Mouse (Mus musculus): ENCODE data around the gene Pde10a. TPM values are rescaled to one million over a fixed set of nuclear protein-coding genes. Genes with fewer than 3 reads are reported as not detected.

The Pde10a gene
- total RNA-seq, 2 experiments from 2014 or later: 7.5 to 8.4 TPM

GRCm38 (mm10) chr17:8573542-8574260 is 48.5 kb downstream of the Pde10a start:
- no peak for DNase-seq (ENCODE audit: low spot score in 2 of 2)

DNA sequence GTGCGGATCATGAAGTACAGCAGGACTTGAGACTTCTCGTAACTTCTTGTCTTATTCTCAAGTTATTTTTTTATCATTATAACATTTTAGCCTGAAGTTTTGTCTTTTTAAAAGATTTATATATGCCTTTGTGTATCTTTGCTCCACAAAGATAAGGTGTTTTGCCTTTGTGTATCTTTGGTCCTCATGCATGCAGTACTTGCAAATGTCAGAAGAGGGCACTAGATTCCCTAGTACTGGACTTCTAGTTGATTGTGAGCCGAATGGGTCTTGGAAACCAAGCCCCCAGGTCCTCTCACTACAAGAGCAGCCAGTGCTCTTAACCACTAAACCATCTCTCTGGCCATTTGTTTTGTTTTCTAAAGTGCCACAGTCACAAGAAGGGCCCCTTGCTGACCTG is 55.2 kb downstream of the Pde10a start:
- no peak for DNase-seq (ENCODE audit: low spot score in 2 of 2)

- no peak for DNase-seq (ENCODE audit: low spot score in 2 of 2)
Measured at GRCm38 (mm10) chr17:8581579-8581978, 56.4 kb downstream of the Pde10a start.

GRCm38 (mm10) chr17:8592427-8593277 is 67.5 kb downstream of the Pde10a start:
- peak; percentile 41 to 74 for DNase-seq (ENCODE audit: low spot score in 2 of 2)

DNA sequence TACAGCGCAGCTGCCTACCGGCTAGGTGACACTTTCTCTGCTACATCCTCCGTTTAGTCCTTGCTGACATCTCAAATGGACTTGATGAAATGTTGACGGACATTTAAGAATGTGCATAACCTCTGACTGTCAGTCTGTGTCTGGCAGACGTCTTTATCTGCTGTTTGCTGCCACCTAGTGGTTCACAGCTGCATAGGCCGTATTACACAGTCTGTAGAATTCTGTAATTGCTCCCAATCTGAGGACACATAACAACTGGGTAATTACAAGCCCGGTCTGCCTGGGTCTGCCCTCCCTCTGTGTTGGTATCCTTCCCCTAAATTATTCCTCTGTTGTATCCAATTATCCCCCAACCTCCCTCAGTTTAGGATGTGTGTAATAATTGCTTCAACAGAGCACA is 72.6 kb downstream of the Pde10a start:
- peak in 1 of 2 experiments; percentile 48 for DNase-seq (ENCODE audit: low spot score in 2 of 2)

GRCm38 (mm10) chr17:8602976-8603375 is 77.8 kb downstream of the Pde10a start:
- no peak for DNase-seq (ENCODE audit: low spot score in 2 of 2)

DNA sequence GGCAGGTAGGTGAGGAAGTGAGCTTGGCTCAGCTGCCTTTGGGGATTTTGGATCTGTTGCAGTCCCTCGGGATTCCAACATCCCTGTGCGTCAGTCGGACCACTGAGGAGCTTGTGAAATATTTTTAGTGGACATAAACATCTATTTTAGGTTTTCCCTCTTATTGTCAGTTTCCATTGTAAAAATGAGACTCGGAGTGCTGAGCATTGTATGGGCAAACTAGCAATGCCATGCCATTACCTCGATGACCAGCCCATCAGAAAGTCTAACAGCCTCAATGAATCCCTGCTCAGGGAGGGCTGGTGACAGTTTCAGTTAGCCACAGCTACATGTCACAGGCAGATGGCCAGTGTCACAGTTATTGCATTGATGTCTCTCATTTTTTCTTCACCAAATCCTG is 80.7 kb downstream of the Pde10a start:
- DNase-seq (ENCODE audit: low spot score in 2 of 2): no peak

DNA sequence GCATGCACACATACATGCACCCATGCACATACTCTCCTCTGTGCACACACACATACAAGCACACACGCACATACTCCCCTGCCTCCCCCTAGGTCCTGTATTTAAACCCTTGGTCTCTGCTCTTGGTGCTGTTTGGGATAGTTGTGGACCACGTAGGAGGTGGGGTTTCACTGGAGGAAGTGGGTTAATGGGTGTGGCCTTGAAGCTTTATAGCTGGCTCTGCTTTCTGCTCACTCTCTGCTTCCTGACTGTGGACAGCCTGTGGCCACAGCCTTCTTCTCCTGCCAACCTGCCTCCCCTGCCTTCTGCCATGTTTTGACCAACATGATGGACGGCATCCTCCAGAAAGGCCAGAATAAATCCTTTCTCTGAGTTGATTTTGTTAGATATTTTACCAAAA is 81.5 kb downstream of the Pde10a start:
- DNase-seq (ENCODE audit: low spot score in 2 of 2): no peak

GRCm38 (mm10) chr17:8611916-8612315 is 86.7 kb downstream of the Pde10a start:
- DNase-seq (ENCODE audit: low spot score in 2 of 2): no peak

GRCm38 (mm10) chr17:8613882-8614551 is 88.8 kb downstream of the Pde10a start:
- peak; percentile 67 to 68 for DNase-seq (ENCODE audit: low spot score in 2 of 2)

GRCm38 (mm10) chr17:8620346-8620745 is 95.2 kb downstream of the Pde10a start:
- no peak for DNase-seq (ENCODE audit: low spot score in 2 of 2)

GRCm38 (mm10) chr17:8621105-8621504 is 95.9 kb downstream of the Pde10a start:
- peak in 1 of 2 experiments; percentile 64 for DNase-seq (ENCODE audit: low spot score in 2 of 2)

DNA sequence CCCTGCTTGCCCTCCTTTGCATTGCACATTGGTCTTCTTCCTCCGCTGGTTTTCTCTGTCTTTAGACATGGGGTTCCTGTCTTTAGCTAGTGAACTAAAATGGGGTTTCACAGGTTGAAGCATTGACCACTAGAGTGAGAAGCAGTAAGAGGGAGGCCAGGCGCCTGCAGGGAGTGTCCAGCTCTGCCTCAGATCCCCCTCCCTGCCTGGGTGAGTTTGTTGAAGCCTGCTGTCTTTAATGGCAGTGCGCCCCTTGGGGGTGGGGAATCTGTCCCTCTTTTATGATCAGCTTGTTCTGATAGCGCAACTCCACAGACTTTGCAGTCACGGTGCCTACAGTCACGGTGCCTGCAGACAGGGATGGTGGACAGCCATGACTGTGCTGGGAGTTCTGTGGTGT is 96.7 kb downstream of the Pde10a start:
- DNase-seq (ENCODE audit: low spot score in 2 of 2): no peak

GRCm38 (mm10) chr17:8626421-8626820 is 101.2 kb downstream of the Pde10a start:
- DNase-seq (ENCODE audit: low spot score in 2 of 2): no peak

DNA sequence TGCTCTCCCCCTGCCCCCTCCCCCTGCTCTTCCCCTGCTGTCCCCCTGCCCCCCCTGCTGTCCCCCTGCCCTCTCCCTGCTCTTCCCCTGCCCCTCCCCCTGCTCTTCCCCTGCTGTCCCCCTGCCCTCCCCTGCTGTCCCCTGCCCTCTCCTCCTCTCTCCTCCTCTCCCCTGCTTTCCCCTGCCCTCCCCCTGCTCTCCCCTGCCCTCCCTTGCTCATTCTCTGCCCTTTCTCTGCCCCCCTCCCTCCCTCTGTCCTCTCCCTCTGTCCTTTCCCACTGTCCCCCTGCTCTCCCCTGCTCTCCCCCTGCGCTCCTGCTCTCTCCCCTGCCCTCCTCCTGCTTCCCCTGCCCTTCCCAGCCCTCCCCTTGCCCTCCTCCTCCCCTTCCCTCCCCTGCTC is 106.5 kb downstream of the Pde10a start:
- DNase-seq (ENCODE audit: low spot score in 2 of 2): no peak

DNA sequence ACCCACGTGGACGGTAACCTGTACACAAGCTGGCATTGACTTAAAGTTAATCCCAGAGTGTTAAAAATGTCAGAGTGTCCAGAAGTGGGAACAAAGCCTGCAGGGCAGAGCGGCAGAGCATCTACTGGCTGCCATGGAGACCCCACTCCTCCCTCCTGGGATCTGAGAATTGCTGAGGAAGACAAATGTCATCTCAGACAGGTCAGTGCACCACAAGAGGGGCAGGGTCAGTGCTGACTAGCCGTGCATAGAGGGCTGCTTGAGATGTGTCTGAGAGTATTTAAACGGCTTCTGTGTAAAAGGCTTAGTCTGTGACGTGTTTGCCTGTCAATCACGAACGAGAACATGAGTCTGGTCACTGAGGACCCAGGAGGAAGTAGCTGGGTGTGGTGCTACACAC is 108.4 kb downstream of the Pde10a start:
- DNase-seq (ENCODE audit: low spot score in 2 of 2): no peak

DNA sequence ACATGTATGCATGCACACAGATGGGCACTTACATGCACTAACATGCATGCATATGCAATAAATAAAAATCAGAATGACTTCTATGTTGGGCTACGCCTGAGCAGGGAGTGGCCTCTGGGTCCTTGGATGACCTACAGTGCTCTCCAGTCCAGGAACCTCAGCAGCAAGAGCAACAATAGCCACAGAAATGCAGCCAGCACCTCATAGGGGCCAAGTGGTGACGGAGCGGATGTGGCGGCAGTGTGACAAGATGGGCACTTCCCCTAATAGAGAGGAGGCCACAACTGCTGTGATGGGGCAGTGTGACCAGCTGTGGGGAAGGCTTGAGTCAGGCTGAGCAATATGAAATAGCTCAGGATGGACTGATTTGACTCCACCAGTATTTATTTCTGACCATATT is 109.3 kb downstream of the Pde10a start:
- no peak for DNase-seq (ENCODE audit: low spot score in 2 of 2)

DNA sequence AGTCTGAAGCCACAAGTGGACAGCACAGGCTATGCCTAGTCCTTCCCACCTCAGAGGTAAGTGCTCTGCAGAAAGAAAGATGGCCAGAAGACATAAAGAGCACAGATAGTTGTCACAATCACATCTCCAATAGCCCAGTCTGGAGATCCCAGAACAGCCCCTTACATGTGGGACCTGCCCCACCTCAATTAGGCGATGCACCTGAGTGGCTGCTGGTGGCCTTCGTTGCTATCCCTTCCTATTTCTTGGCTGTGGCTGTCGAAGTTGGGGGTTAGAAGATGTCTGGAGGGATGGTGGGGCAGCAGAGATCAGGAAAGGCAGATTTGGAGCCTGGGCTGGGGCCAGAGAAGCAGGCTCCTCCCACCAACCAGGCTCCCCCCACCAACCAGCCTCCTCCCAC is 111.1 kb downstream of the Pde10a start:
- DNase-seq (ENCODE audit: low spot score in 2 of 2): no peak

DNA sequence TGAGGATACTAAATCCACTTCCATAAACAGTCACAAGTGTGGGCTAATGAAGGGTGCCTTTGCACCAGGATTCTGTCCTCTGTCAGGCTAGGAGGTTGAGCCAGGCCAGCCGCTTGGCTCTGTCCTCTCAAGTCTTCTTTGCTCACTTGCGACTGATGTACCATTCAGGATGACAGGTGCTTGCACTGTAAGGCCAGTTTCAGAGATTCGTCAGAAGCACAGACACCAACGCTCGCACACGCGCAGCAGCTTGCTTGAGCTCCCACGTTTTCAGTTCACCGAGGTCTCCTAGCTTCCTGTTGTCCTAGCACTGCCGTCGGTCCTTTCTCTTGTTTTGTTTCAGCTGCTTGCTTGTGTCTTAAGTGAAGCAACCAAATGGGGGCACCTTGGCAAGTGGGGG is 111.5 kb downstream of the Pde10a start:
- no peak for DNase-seq (ENCODE audit: low spot score in 2 of 2)

DNA sequence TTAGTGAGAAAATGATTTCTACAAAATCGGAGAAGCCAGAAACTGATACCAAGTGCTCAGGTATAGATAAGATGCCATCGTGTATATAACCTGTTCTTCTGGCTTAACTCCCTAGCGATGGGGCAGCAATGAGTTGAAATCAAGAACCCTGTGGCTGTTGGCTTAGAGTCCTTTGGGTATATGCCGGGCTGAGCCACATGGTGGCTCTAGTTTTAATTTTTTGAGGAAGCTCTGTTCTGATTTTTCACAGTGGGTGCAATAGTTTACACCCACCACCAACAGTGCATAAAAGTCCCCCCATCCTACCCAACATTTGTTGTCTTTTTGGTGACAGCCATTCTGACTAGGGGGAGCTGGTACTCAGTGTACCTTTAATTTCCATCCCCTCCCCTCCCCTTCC is 112.0 kb downstream of the Pde10a start:
- DNase-seq (ENCODE audit: low spot score in 2 of 2): no peak

GRCm38 (mm10) chr17:8639703-8640380 is 114.7 kb downstream of the Pde10a start:
- no peak for DNase-seq (ENCODE audit: low spot score in 2 of 2)
